Mouse (Mus musculus) CH12.LX (cell line): ENCODE results near the gene Rnf25. TPM values are rescaled to one million over a fixed set of nuclear protein-coding genes. Genes with fewer than 3 reads are reported as not detected.

Experiments
- DNase-seq: peaks from one replicate; pipeline ENCODE4 v3.0.0-alpha.2; 2013; ENCODE audit errors: extremely low read depth
- H3K27ac ChIP-seq: 2 replicates; pipeline ENCODE4 v1.5.1; 2012; ENCODE audit warnings: low read depth, mild to moderate bottlenecking, control low read depth, moderate library complexity; ENCODE audit not compliant: insufficient read depth
- H3K27me3 ChIP-seq: replicated peaks from 2 replicates; pipeline ENCODE3; 2012; ENCODE audit warnings: inconsistent platforms
- H3K36me3 ChIP-seq, 2 experiments: replicated peaks in 1 of 2; 2 replicates each; pipeline versions ENCODE3 to v1.6.1; 2012; ENCODE audit warnings: inconsistent platforms in 1 of 2, low read length in 1 of 2, mild to moderate bottlenecking in 1 of 2, mixed read lengths in 1 of 2, moderate library complexity in 1 of 2; ENCODE audit not compliant: control insufficient read depth in 1 of 2, insufficient read depth in 1 of 2
- H3K4me1 ChIP-seq, 2 experiments: 2 replicates each; pipeline ENCODE4 v1.6.1; 2012; ENCODE audit warnings: inconsistent platforms in 1 of 2, moderate library complexity in 1 of 2; ENCODE audit not compliant: insufficient read depth in 2 of 2, control insufficient read depth in 1 of 2
- H3K4me2 ChIP-seq: 2 replicates; pipeline ENCODE4 v1.6.1; 2012; ENCODE audit warnings: low read depth, mild to moderate bottlenecking, control low read depth; ENCODE audit not compliant: poor library complexity, insufficient read depth, severe bottlenecking
- H3K4me3 ChIP-seq, 3 experiments: fragments of 150-350 bp in 1 of 3; sonication (generic) in 1 of 3; replicated peaks in 1 of 3; 2 replicates each; pipeline versions ENCODE3 to v1.5.1; 2011 to 2012; ENCODE audit warnings: low read depth in 2 of 3, low read length in 2 of 3, mild to moderate bottlenecking in 2 of 3, moderate library complexity in 2 of 3, control low read depth in 1 of 3, improper control_type of control experiment in 1 of 3, inconsistent platforms in 1 of 3, mixed read lengths in 1 of 3; ENCODE audit not compliant: poor library complexity in 1 of 3
- H3K79me2 ChIP-seq: replicated peaks from 2 replicates; pipeline ENCODE4 v1.6.1; 2012; ENCODE audit warnings: mild to moderate bottlenecking, moderate library complexity; ENCODE audit not compliant: control insufficient read depth, poor library complexity, insufficient read depth, severe bottlenecking; ENCODE audit errors: extremely low read depth
- H3K9ac ChIP-seq: 2 replicates; pipeline ENCODE4 v1.6.1; 2012; ENCODE audit warnings: low read depth, mild to moderate bottlenecking, control low read depth, moderate library complexity; ENCODE audit not compliant: insufficient read depth
- H3K9me3 ChIP-seq: replicated peaks from 2 replicates; pipeline ENCODE3; 2012; ENCODE audit warnings: low read length, inconsistent platforms, mixed read lengths
- BHLHE40 ChIP-seq: IDR thresholded peaks from 2 replicates; pipeline ENCODE4 v1.6.1; 2011; ENCODE audit warnings: mild to moderate bottlenecking, low read depth, low read length, improper control_type of control experiment
- CTCF ChIP-seq, 2 experiments: IDR thresholded peaks in 1 of 2; conservative IDR thresholded peaks in 1 of 2; 2 replicates each; pipeline ENCODE4 v1.5.1; 2011 to 2012; ENCODE audit warnings: low read depth in 2 of 2, low read length in 2 of 2, improper control_type of control experiment in 1 of 2, inconsistent platforms in 1 of 2, mild to moderate bottlenecking in 1 of 2, moderate library complexity in 1 of 2
- EP300 ChIP-seq: IDR thresholded peaks from 2 replicates; pipeline ENCODE4 v1.6.1; 2011; ENCODE audit warnings: low read length, improper control_type of control experiment
- ETS1 ChIP-seq: conservative IDR thresholded peaks from 2 replicates; pipeline ENCODE4 v1.6.1; 2012; ENCODE audit warnings: low read depth, mild to moderate bottlenecking, inconsistent platforms, low read length, improper control_type of control experiment, moderate library complexity
- GABPA ChIP-seq: IDR thresholded peaks from 2 replicates; pipeline ENCODE4 v1.6.1; 2012; ENCODE audit warnings: low read depth, low read length, improper control_type of control experiment, inconsistent platforms; ENCODE audit not compliant: insufficient replicate concordance
- HCFC1 ChIP-seq: IDR thresholded peaks from 2 replicates; pipeline ENCODE4 v1.6.1; 2012; ENCODE audit warnings: low read depth, mild to moderate bottlenecking, inconsistent platforms, low read length, improper control_type of control experiment
- IRF4 ChIP-seq: IDR thresholded peaks from 2 replicates; pipeline ENCODE4 v1.6.1; 2014; ENCODE audit warnings: low read depth, mild to moderate bottlenecking, inconsistent platforms, low read length, improper control_type of control experiment
- KAT2A ChIP-seq: IDR thresholded peaks from 2 replicates; pipeline ENCODE4 v1.6.1; 2012; ENCODE audit warnings: low read length, improper control_type of control experiment, inconsistent platforms; ENCODE audit not compliant: insufficient replicate concordance
- MAX ChIP-seq: IDR thresholded peaks from 2 replicates; pipeline ENCODE4 v1.6.1; 2011; ENCODE audit warnings: low read length, improper control_type of control experiment
- MXI1 ChIP-seq: IDR thresholded peaks from 2 replicates; pipeline ENCODE4 v1.6.1; 2011; ENCODE audit warnings: mild to moderate bottlenecking, low read depth, low read length, improper control_type of control experiment
- RAD21 ChIP-seq: IDR thresholded peaks from 2 replicates; pipeline ENCODE4 v1.6.1; 2011; ENCODE audit warnings: low read depth, mild to moderate bottlenecking, low read length, improper control_type of control experiment, moderate library complexity
- SIN3A ChIP-seq: IDR thresholded peaks from 2 replicates; pipeline ENCODE4 v1.6.1; 2012; ENCODE audit warnings: low read length, improper control_type of control experiment, inconsistent platforms
- UBTF ChIP-seq: IDR thresholded peaks from 2 replicates; pipeline ENCODE4 v1.6.1; 2012; ENCODE audit warnings: low read depth, mild to moderate bottlenecking, inconsistent platforms, low read length, improper control_type of control experiment, moderate library complexity
- USF1 ChIP-seq: IDR thresholded peaks from 2 replicates; pipeline ENCODE4 v1.6.1; 2014; ENCODE audit warnings: low read depth, mild to moderate bottlenecking, inconsistent platforms, low read length, improper control_type of control experiment
- USF2 ChIP-seq: conservative IDR thresholded peaks from 2 replicates; pipeline ENCODE4 v1.6.1; 2011; ENCODE audit warnings: low read depth, low read length, improper control_type of control experiment
- ZNF384 ChIP-seq: IDR thresholded peaks from 2 replicates; pipeline ENCODE4 v1.6.1; 2012; ENCODE audit warnings: low read depth, low read length, improper control_type of control experiment, inconsistent platforms
- dilution Hi-C: fragments of 300-500 bp; cut with MboI; formaldehyde crosslinking; loops from 2 replicates; pipeline ENCODE4 v1.14.3; 2020; ENCODE audit warnings: low sequenced_read_pairs; ENCODE audit not compliant: extremely low pct_unique_long_range_greater_than_20kb, extremely low pct_ligation_motif_present
- in situ Hi-C: fragments of 300-500 bp; cut with MboI; formaldehyde crosslinking; loops from 3 replicates; pipeline ENCODE4 v1.14.3; 2019; ENCODE audit warnings: low sequenced_read_pairs, low pct_ligation_motif_present, low pct_unique_long_range_greater_than_20kb, mixed read lengths
- polyA plus RNA-seq: library from polyadenylated mRNA; unstranded; fragments of >175 nt; gene quantifications from 2 replicates; pipeline ENCODE4 v1.2.1, GENCODE M21; 2012; ENCODE audit warnings: low read depth; ENCODE audit not compliant: insufficient read length
- total RNA-seq, 2 experiments: library from RNA; depleted of rRNA; stranded (reverse); fragments of 300-350 nt in 1 of 2; fragments of >200 nt in 1 of 2; gene quantifications; 2 replicates each; pipeline ENCODE4 v1.2.3; 2012 to 2014

Rnf25 gene
- total and polyA plus RNA-seq, 3 experiments = 32.1 to 48.2 (median 47.8) TPM

GRCm38 (mm10) chr1:74582621-74583020 is 18.6 kb downstream of the Rnf25 start:
- dilution Hi-C loops (no loop called here), in situ Hi-C loops (no loop called here)
- Histone ChIP-seq H3K79me2 (peaks cover 39% of the 10 kb centered on the region), H3K4me1 (peaks cover 5 to 26% of the 10 kb centered on the region in 2 experiments), H3K4me3 (no peak overlapping the region), H3K27ac (no peak overlapping the region), H3K9ac (no peak overlapping the region), H3K36me3 (peaks cover 34 to 67% of the 10 kb centered on the region in 2 experiments), H3K9me3 (no peaks in the 10 kb centered on the region), H3K27me3 (no peaks in the 10 kb centered on the region), H3K4me2 (no peak overlapping the region)
- no peak for DNase-seq
- no peak for TF ChIP-seq BHLHE40

GRCm38 (mm10) chr1:74569739-74570719 is 31.2 kb downstream of the Rnf25 start:
- H3K36me3 ChIP-seq = peaks cover 88 to 95% of the 10 kb centered on the region in 2 experiments
- H3K4me1 ChIP-seq = no peaks in the 10 kb centered on the region
- DNase-seq = no peak
- H3K79me2 ChIP-seq = peaks cover 10% of the 10 kb centered on the region
- in situ Hi-C loops (no loop called here), dilution Hi-C loops (no loop called here)
- H3K27ac ChIP-seq = no peak overlapping the region
- H3K4me3 ChIP-seq = no peak overlapping the region
- H3K9ac ChIP-seq = no peak overlapping the region
- H3K4me2 ChIP-seq = no peak overlapping the region
- H3K27me3 ChIP-seq = no peaks in the 10 kb centered on the region
- no peak for TF ChIP-seq USF2
- TF ChIP-seq CTCF (conservative IDR thresholded peaks at IDR 0.05 in 1 of 2, IDR thresholded peaks at IDR 0.05 in 1 of 2; ENCODE audit: low read depth in 2 of 2, low read length in 2 of 2) = no peak
- no peak for TF ChIP-seq GABPA
- TF ChIP-seq RAD21 = no peak
- no peak for TF ChIP-seq ETS1
- no peak for TF ChIP-seq KAT2A
- TF ChIP-seq IRF4 = no peak
- TF ChIP-seq UBTF = no peak
- TF ChIP-seq ZNF384 = no peak
- TF ChIP-seq SIN3A = no peak
- TF ChIP-seq MAX = no peak
- TF ChIP-seq MXI1 = no peak
- no peak for TF ChIP-seq HCFC1
- no peak for TF ChIP-seq BHLHE40
- no peak for TF ChIP-seq EP300
- no peak for TF ChIP-seq USF1
- no peaks in the 10 kb centered on the region for H3K9me3 ChIP-seq
